Mouse (Mus musculus): ENCODE data around the gene Naaladl1. TPM values are rescaled to one million over a fixed set of nuclear protein-coding genes. Genes with fewer than 3 reads are reported as not detected.

Gene Naaladl1
- polyA plus RNA-seq, 1 experiment: 0.30 TPM

DNA sequence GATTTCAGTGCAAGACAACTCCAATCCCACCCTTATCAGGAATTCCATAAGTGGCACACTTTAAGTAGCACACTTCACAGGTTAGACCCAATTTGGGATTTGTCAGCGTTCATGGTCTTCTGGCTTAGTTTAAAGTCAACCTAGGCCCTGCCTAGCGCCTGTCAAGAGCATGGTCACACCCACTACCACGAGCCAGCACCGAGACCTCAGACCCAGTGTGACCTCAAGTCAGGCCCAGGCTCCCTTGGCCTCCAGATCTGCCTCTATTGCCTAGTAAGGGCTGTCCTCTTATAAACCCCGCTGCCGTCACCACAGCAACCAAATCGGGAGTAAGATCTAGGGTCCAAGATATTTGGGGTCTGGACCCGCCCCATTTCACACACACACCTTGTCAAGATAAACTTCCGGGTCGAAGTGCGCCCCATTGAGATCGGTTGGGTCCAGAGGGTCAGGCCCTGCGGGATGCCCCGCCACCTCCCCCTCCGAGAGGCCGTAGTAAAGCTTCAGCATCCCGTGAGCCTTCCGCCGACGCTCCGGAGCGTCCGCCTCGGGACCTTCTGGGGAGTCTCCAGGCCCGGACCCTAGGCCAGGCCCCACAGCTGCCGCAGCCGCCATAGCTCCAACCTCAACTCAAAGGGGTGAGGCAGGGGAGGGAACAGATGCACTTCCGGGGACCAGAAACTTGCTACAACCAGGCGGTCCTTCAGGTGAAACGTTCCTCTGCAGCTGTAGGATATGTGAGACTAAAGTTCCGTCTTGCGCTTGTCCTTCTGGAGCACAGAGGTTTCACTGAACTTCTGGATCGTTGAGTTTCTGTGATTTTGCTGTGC lies 28.8 kb upstream of the Naaladl1 start, which contains the start of gene Vps51:
TSS of gene Vps51 (minus strand) at position 668 of the 830 bp plus-strand sequence.
- Histone ChIP-seq H3K4me1 (ENCODE audit: control insufficient read depth, insufficient read depth, low read length) (peaks cover 6% of the 10 kb centered on the region), H3K4me3 (replicated peaks; ENCODE audit: extremely low read depth, low read depth, low read length) (peak within 1 kb of the TSS; percentile 80)
- under 1% methylated on average over 33 of the region's 33 CpGs for WGBS
- TF ChIP-seq POLR2A (IDR thresholded peaks at IDR 0.05; ENCODE audit: borderline replicate concordance, extremely low read depth, low read depth, low read length) (peak; percentile 60; the same call in 1 of the 2 replicates), CTCF (IDR thresholded peaks at IDR 0.05; ENCODE audit: insufficient read depth, low read length) (no peak)
- peak; percentile 84 for DNase-seq

DNA sequence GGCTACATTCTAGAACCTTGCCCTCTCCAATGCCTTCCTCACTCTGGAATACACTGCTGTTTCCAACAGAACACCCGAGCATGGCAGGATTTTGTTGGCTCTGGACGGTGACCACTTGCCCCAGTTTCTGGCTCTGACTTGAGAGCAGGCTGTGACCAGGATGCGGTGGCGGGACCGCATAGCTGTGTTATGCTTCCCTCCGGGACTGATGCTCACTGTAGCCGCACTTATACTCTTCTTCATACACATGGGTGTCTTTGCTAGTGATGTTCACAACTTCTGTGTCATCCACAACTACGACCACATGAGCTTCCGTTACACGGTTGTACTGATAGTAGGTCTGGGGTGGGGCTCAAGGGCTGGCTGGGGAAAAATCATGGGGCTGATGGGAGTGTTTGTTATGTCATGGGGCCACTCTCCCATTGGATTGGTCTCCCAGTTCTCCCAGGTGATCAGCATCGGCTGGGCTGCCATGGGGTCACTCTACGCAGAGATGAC lies 25.6 kb upstream of the Naaladl1 start, which contains the start of gene Tmem262:
TSS of gene Tmem262 (plus strand) at position 51 of the 498 bp plus-strand sequence.
- TF ChIP-seq POLR2A (IDR thresholded peaks at IDR 0.05; ENCODE audit: borderline replicate concordance, extremely low read depth, low read depth, low read length): no peak
- TF ChIP-seq CTCF (IDR thresholded peaks at IDR 0.05; ENCODE audit: insufficient read depth, low read length): no peak
- DNase-seq: no peak
- H3K4me1 ChIP-seq (ENCODE audit: control insufficient read depth, insufficient read depth, low read length): peaks cover 13% of the 10 kb centered on the region
- H3K4me3 ChIP-seq (replicated peaks; ENCODE audit: extremely low read depth, low read depth, low read length): no peak within 1 kb of the TSS
- 91% methylated on average over 12 of the region's 12 CpGs for WGBS

DNA sequence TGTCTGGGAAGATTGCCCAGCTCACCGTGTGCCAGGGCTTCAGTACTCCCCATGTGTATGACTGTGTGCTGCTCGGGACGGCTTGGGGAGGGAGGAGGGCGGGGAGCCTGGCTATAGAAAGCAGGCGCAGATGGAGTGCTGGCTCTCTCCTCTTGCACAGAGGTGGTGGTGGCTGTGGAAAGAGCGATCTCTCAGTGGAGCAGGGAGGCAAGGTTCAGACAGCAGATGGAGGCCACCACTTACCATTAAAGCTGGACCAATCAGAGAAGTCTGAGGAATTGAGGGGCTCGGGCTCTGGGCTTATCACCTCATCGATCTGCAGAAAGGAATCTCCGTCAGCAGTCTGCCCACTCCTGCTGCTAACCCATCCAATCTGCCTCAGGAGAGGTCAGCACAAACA lies 23.4 kb upstream of the Naaladl1 start, which contains the start of gene Gm28374:
TSS of gene Gm28374 (minus strand) at position 101 of the 400 bp plus-strand sequence.
- WGBS: 84% methylated on average over 9 of the region's 9 CpGs
- no peak for TF ChIP-seq POLR2A (IDR thresholded peaks at IDR 0.05; ENCODE audit: borderline replicate concordance, extremely low read depth, low read depth, low read length)
- no peak for TF ChIP-seq CTCF (IDR thresholded peaks at IDR 0.05; ENCODE audit: insufficient read depth, low read length)

DNA sequence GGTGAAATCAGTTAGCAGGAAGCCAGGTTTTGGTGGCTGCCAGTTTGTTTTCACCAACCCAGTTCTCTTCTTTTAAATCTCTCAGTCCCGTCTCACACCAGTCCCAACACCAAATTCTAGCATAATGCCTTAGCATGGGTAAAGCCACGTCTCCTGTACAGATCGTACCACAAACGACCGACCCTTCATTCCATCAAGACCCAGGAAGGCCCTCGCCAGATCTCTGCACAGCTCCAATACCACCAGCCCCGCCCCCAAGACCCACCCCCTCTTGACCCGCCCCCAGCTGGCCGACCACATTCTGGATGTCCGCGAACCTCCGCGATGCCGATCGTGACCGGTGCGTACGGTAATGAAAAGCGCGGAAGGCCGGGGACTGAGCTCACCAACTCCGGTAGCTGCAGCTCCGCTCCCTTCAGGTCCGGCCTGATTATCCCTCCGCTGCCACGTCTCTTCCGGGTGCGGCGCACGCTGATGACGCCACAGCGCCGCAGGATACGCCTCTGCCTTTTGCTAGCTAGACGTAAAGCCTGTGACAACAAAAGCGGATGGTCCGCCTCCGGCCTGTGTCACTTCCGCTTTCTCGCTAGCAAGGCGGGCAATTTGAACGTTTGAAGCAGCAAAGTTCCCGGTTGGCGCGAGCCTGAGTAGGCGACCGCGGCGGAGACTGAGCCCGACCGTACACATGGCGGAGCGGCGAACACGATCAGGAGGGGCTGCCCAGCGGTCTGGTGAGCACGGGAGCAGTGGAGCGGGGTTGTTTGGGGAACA lies 20.9 kb upstream of the Naaladl1 start, which contains the start of the genes Zfpl1 and Cdca5:
TSS of gene Zfpl1 (minus strand) at position 479 of the 771 bp plus-strand sequence.
TSS of gene Cdca5 (plus strand) at position 506 of the 771 bp plus-strand sequence.
- peak; percentile 96 for DNase-seq
- peak within 1 kb of the TSS; percentile 94 for H3K4me3 ChIP-seq (replicated peaks; ENCODE audit: extremely low read depth, low read depth, low read length)
- peaks cover 7% of the 10 kb centered on the region for H3K4me1 ChIP-seq (ENCODE audit: control insufficient read depth, insufficient read depth, low read length)
- TF ChIP-seq POLR2A (IDR thresholded peaks at IDR 0.05; ENCODE audit: borderline replicate concordance, extremely low read depth, low read depth, low read length) (peak; percentile 76; the same call in 1 of the 2 replicates), CTCF (IDR thresholded peaks at IDR 0.05; ENCODE audit: insufficient read depth, low read length) (no peak)
- under 1% methylated on average over 58 of the region's 58 CpGs for WGBS

More for the DNA sequence above, 23.4 kb upstream of the Naaladl1 start, which contains the start of gene Gm28374:
- no peak for DNase-seq
- H3K4me3 ChIP-seq (replicated peaks; ENCODE audit: extremely low read depth, low read depth, low read length): no peak within 1 kb of the TSS
- peaks cover 7% of the 10 kb centered on the region for H3K4me1 ChIP-seq (ENCODE audit: control insufficient read depth, insufficient read depth, low read length)

DNA sequence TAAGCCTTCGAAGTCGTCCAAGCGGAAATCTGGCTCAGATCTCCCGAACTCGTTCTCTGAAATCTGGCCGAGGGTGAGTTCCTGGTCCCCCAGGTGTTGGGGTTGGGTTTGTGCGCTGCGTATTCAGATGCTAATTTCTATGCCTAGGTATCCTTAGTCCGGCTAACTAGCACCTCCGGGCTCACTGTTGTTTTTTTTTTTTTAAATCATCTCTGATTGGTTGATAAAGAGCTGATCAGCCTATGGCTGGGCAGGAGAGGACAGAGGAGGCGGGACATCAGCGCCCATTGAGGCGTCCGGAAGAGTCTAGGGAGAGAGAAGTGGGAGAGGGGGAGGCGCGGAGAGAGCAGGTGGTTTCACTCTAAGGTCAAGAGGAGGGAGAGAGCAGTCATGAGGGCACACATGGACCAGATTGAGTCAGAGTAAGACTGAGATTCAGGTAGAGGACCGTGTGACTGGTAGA lies 20.1 kb upstream of the Naaladl1 start:
- TF ChIP-seq CTCF (IDR thresholded peaks at IDR 0.05; ENCODE audit: insufficient read depth, low read length) (no peak), POLR2A (IDR thresholded peaks at IDR 0.05; ENCODE audit: borderline replicate concordance, extremely low read depth, low read depth, low read length) (no peak)
- peaks cover 7% of the 10 kb centered on the region for H3K4me1 ChIP-seq (ENCODE audit: control insufficient read depth, insufficient read depth, low read length)
- WGBS: under 1% methylated on average over 17 of the region's 17 CpGs
- DNase-seq: peak; percentile 23
- H3K4me3 ChIP-seq (replicated peaks; ENCODE audit: extremely low read depth, low read depth, low read length): peak overlapping the region; percentile 43

DNA sequence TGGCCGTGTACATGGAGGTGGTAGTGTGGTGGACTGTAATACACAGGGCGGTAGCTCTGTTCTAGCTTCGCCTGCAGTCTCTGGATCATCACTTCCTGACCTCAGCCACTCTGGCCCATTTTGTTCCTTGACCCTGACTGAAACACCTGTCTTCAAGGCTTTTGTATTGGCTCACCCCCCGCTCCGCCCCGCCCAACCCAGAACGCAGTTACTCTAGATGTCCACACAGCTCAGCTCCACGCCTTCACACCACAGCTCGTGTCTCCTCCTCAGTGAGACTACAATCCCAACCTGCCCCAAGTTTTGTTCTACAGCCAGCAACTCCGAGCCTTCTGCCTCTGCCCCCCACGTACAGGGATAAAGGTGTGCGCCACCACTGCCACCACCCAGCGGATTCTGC lies 16.7 kb upstream of the Naaladl1 start:
- no peak for TF ChIP-seq POLR2A (IDR thresholded peaks at IDR 0.05; ENCODE audit: borderline replicate concordance, extremely low read depth, low read depth, low read length)
- Histone ChIP-seq H3K4me3 (replicated peaks; ENCODE audit: extremely low read depth, low read depth, low read length) (no peak overlapping the region), H3K4me1 (ENCODE audit: control insufficient read depth, insufficient read depth, low read length) (peaks cover 4% of the 10 kb centered on the region)
- 94% methylated on average over 13 of the region's 13 CpGs for WGBS
- no peak for DNase-seq

DNA sequence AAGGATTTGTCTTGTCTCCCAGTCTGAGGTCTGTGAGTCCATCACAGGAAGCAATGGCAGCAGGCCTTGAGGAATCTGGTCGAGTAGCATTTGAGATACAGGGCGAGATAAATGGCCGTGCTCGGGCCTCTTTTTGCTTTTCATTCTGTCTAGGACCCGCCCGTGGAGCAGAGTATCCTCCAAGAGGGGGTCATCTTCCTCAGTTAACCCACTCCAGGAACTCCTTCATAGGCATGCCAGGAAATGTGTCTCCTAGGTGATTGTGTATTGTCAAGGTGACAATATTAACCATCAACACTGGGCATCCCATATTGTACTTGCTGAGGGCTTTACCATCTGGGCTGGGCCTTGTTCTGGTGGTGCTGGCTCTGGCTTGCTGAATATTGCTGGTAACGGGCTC lies 11.5 kb upstream of the Naaladl1 start, which contains the start of gene AC131692.1:
TSS of gene AC131692.1 (plus strand) at position 301 of the 400 bp plus-strand sequence.
- no peak for DNase-seq
- 81% methylated on average over 7 of the region's 7 CpGs for WGBS
- no peaks in the 10 kb centered on the region for H3K4me1 ChIP-seq (ENCODE audit: control insufficient read depth, insufficient read depth, low read length)
- TF ChIP-seq CTCF (IDR thresholded peaks at IDR 0.05; ENCODE audit: insufficient read depth, low read length): no peak
- no peak for TF ChIP-seq POLR2A (IDR thresholded peaks at IDR 0.05; ENCODE audit: borderline replicate concordance, extremely low read depth, low read depth, low read length)
- H3K4me3 ChIP-seq (replicated peaks; ENCODE audit: extremely low read depth, low read depth, low read length): no peak within 1 kb of the TSS

DNA sequence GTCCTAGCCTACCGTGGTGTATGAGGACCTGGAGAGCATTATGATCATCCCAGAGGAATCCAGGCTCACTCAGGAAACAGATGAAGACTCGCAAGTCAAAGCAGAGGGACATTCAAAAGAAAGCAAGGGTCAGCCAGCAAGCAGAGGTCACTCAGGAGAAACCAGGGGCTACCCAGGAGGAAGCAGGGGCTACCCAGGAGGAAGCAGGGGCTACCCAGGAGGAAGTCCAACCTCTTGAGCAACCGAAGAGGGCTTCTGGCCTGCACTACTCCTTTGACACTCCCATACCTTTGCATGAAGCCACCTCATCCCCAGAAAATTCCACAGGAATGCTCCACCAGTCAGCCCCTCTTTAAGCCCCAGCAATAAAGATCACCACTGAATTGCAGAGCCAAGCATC lies 7.7 kb upstream of the Naaladl1 start:
- DNase-seq: no peak
- Histone ChIP-seq H3K4me3 (replicated peaks; ENCODE audit: extremely low read depth, low read depth, low read length) (no peak overlapping the region), H3K4me1 (ENCODE audit: control insufficient read depth, insufficient read depth, low read length) (no peaks in the 10 kb centered on the region)
- TF ChIP-seq CTCF (IDR thresholded peaks at IDR 0.05; ENCODE audit: insufficient read depth, low read length): no peak
- no peak for TF ChIP-seq POLR2A (IDR thresholded peaks at IDR 0.05; ENCODE audit: borderline replicate concordance, extremely low read depth, low read depth, low read length)
- WGBS: 77% methylated on average over 3 of the region's 3 CpGs

DNA sequence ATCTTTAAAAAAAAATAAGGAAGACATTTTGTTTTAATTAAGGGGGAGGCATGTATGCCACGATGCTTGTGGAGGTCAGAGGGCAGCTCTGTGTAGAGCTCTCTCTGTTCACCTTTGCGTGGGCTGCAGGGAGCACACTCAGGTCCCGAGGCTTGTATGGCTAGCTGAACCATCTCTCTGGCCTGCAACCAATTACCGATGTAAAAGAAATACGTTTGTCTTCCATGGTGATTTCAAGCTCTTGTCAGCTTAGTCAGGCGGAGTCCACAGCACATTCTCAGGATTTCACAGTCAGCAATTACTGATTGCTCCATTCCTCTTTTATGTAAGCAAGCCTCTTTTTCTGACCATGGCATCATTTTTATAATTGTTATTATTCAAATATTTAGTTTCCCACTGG lies 4.4 kb upstream of the Naaladl1 start:
- TF ChIP-seq CTCF (IDR thresholded peaks at IDR 0.05; ENCODE audit: insufficient read depth, low read length) (no peak), POLR2A (IDR thresholded peaks at IDR 0.05; ENCODE audit: borderline replicate concordance, extremely low read depth, low read depth, low read length) (no peak)
- WGBS: 55% methylated on average over 6 of the region's 6 CpGs
- no peaks in the 10 kb centered on the region for H3K4me1 ChIP-seq (ENCODE audit: control insufficient read depth, insufficient read depth, low read length)
- DNase-seq: no peak
- no peak overlapping the region for H3K4me3 ChIP-seq (replicated peaks; ENCODE audit: extremely low read depth, low read depth, low read length)
